Mouse (Mus musculus): ENCODE measurements around the gene N4bp2. TPM values are rescaled to one million over a fixed set of nuclear protein-coding genes. Genes with fewer than 3 reads are reported as not detected.
A peak's percentile ranks its signal among the peaks of the same experiment; 100 is the strongest.

Gene N4bp2
- total and polyA plus RNA-seq, 3 experiments = 11.4 to 50.6 (median 12.9) TPM

GRCm38 (mm10) chr5:65715084-65715483 lies 48.2 kb upstream of the N4bp2 start:
- Histone ChIP-seq H3K9me3 (replicated peaks; ENCODE audit: insufficient read depth, low read length) (no peaks in the 10 kb centered on the region), H3K27me3 (ENCODE audit: control insufficient read depth in 1 of 2, insufficient read depth in 2 of 2, low read length in 2 of 2) (no peaks in the 10 kb centered on the region), H3K79me2 (ENCODE audit: control insufficient read depth, insufficient read depth, low read length, poor library complexity) (no peaks in the 10 kb centered on the region; the same call in 1 of the 2 replicates), H3K4me1 (ENCODE audit: control insufficient read depth in 1 of 2, insufficient read depth in 2 of 2, low read length in 2 of 2) (no peaks in the 10 kb centered on the region; a peak in 1 of 4 replicates), H3K27ac (ENCODE audit: control insufficient read depth, low read depth, low read length) (no peak overlapping the region), H3K4me3 (ENCODE audit: control insufficient read depth in 1 of 2, insufficient read depth in 1 of 2, low read depth in 2 of 2, low read length in 2 of 2) (no peak overlapping the region), H3K36me3 (ENCODE audit: control insufficient read depth in 1 of 2, insufficient read depth in 2 of 2, low read length in 2 of 2) (no peaks in the 10 kb centered on the region), H3K9ac (ENCODE audit: control insufficient read depth, low read depth, low read length, poor library complexity, severe bottlenecking) (no peak overlapping the region)
- DNase-seq (ENCODE audit: low read depth, low spot score) = no peak
- TF ChIP-seq MAFK (IDR thresholded peaks at IDR 0.05; ENCODE audit: borderline replicate concordance, low read depth, low read length) (peak; percentile 86), MYC (IDR thresholded peaks at IDR 0.05; ENCODE audit: low read depth, low read length) (no peak)

DNA sequence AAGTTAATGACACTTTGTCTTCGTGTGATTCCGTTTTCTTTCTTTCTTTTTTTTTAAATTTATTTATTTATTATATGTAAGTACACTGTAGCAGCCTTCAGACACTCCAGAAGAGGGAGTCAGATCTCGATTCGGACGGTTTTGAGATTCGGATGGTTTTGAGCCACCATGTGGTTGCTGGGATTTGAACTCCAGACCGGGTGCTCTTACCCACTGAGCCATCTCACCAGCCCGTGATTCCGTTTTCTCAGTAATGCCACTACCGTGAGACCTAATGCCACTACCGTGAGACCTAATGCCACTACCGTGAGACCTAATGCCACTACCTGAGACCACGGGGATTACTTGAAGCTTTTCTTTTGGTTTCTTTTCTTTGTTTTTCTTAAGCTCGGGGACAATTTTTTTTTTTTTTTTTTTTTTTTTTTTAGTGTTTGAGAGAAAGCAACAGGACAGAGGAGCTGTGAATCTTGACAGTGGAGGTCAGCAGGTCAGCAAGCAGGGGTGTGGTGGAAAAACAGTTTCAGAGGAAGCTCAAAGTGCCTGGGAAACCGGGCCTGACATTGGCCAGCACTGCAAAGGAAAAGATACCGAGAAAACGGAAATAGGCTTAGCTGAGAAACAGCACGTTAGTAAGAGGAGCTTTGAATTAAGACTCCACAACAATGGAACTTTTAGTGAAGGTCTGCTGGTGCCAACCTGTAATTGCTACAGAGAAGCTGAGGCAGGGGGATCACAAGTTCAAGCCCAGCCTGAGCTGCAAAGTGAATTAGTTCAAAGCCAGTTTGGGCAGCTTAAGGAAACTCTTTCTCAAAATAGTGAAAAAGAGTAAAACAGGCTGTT lies 46.0 kb upstream of the N4bp2 start:
- Histone ChIP-seq H3K9me3 (replicated peaks; ENCODE audit: insufficient read depth, low read length) (no peaks in the 10 kb centered on the region), H3K4me1 (ENCODE audit: control insufficient read depth in 1 of 2, insufficient read depth in 2 of 2, low read length in 2 of 2) (no peaks in the 10 kb centered on the region; a peak in 1 of 4 replicates), H3K27ac (ENCODE audit: control insufficient read depth, low read depth, low read length) (peak overlapping the region; percentile 96), H3K4me3 (ENCODE audit: control insufficient read depth in 1 of 2, insufficient read depth in 1 of 2, low read depth in 2 of 2, low read length in 2 of 2) (peak overlapping the region; percentile 46 to 69), H3K9ac (ENCODE audit: control insufficient read depth, low read depth, low read length, poor library complexity, severe bottlenecking) (peak overlapping the region; percentile 70), H3K36me3 (ENCODE audit: control insufficient read depth in 1 of 2, insufficient read depth in 2 of 2, low read length in 2 of 2) (no peaks in the 10 kb centered on the region), H3K27me3 (ENCODE audit: control insufficient read depth in 1 of 2, insufficient read depth in 2 of 2, low read length in 2 of 2) (no peaks in the 10 kb centered on the region), H3K79me2 (ENCODE audit: control insufficient read depth, insufficient read depth, low read length, poor library complexity) (no peaks in the 10 kb centered on the region; the same call in 1 of the 2 replicates)
- DNase-seq (ENCODE audit: low read depth, low spot score) = peak; percentile 92
- TF ChIP-seq RCOR1 (IDR thresholded peaks at IDR 0.05; ENCODE audit: low read depth, low read length) (no peak), ZMIZ1 (IDR thresholded peaks at IDR 0.05; ENCODE audit: low read depth, low read length) (peak; percentile 72; the same call in 1 of the 2 replicates), RAD21 (IDR thresholded peaks at IDR 0.05; ENCODE audit: low read depth, low read length) (no peak), EP300 (IDR thresholded peaks at IDR 0.05; ENCODE audit: low read depth in 1 of 2, low read length in 2 of 2) (peak; percentile 15 to 36; a peak in 1 of 4 replicates), MYC (IDR thresholded peaks at IDR 0.05; ENCODE audit: low read depth, low read length) (peak; percentile 48; the same call in 1 of the 2 replicates), MAFK (IDR thresholded peaks at IDR 0.05; ENCODE audit: borderline replicate concordance, low read depth, low read length) (peak; percentile 93), MYB (IDR thresholded peaks at IDR 0.05; ENCODE audit: low read depth, low read length) (0 out of 2 replicates have a peak, but pooled peaks have one; percentile 21), USF1 (IDR thresholded peaks at IDR 0.05; ENCODE audit: low read depth, low read length) (no peak), POLR2A (IDR thresholded peaks at IDR 0.05; ENCODE audit: control insufficient read depth in 1 of 2, insufficient read depth in 1 of 2, low read depth in 1 of 2, low read length in 2 of 2, poor library complexity in 1 of 2) (peak in 1 of 2 experiments; percentile 68; a peak in 2 of 4 replicates), SIN3A (IDR thresholded peaks at IDR 0.05; ENCODE audit: low read length) (peak; percentile 37), USF2 (IDR thresholded peaks at IDR 0.05; ENCODE audit: borderline replicate concordance in 1 of 2, insufficient read depth in 1 of 2, low read depth in 1 of 2, low read length in 2 of 2) (no peak), MAZ (IDR thresholded peaks at IDR 0.05; ENCODE audit: low read depth, low read length) (no peak), TBP (IDR thresholded peaks at IDR 0.05; ENCODE audit: low read depth, low read length) (peak; percentile 98), ZNF384 (IDR thresholded peaks at IDR 0.05; ENCODE audit: low read depth, low read length) (peak; percentile 49), CHD1 (IDR thresholded peaks at IDR 0.05; ENCODE audit: low read depth, low read length) (0 out of 2 replicates have a peak, but pooled peaks have one; percentile 85), NELFE (IDR thresholded peaks at IDR 0.05; ENCODE audit: low read depth, low read length) (peak; percentile 62; the same call in 1 of the 2 replicates), ZKSCAN1 (IDR thresholded peaks at IDR 0.05; ENCODE audit: low read depth, low read length) (no peak), UBTF (IDR thresholded peaks at IDR 0.05; ENCODE audit: borderline replicate concordance, insufficient read depth, low read depth, low read length) (no peak), GATA1 (IDR thresholded peaks at IDR 0.05; ENCODE audit: low read depth, low read length) (no peak), POLR2AphosphoS5 (IDR thresholded peaks at IDR 0.05; ENCODE audit: borderline replicate concordance, low read depth, low read length) (no peak), MEF2A (IDR thresholded peaks at IDR 0.05; ENCODE audit: extremely low read depth, insufficient replicate concordance, low read depth, low read length, poor library complexity, severe bottlenecking) (no peak), HCFC1 (IDR thresholded peaks at IDR 0.05; ENCODE audit: low read depth, low read length) (no peak), ETS1 (IDR thresholded peaks at IDR 0.05; ENCODE audit: low read depth, low read length) (no peak), CTCF (IDR thresholded peaks at IDR 0.05 in 2 of 3, conservative IDR thresholded peaks at IDR 0.05 in 1 of 3; ENCODE audit: control insufficient read depth in 1 of 3, insufficient read depth in 1 of 3, low read depth in 2 of 3, low read length in 3 of 3, poor library complexity in 1 of 3, severe bottlenecking in 1 of 3) (no peak), GABPA (IDR thresholded peaks at IDR 0.05; ENCODE audit: low read depth, low read length) (no peak), SMC3 (IDR thresholded peaks at IDR 0.05; ENCODE audit: low read depth, low read length) (no peak), CHD2 (IDR thresholded peaks at IDR 0.05; ENCODE audit: low read length) (no peak), POLR2AphosphoS2 (IDR thresholded peaks at IDR 0.05; ENCODE audit: low read length) (no peak; the same call in 1 of the 2 replicates), JUND (IDR thresholded peaks at IDR 0.05; ENCODE audit: low read depth, low read length) (no peak)

Measured in MEL (cell line).